Mouse (Mus musculus) left cerebral cortex, postnatal 4 days (tissue): ENCODE data around the gene Ficd. TPM values are rescaled to one million over a fixed set of nuclear protein-coding genes. Genes with fewer than 3 reads are reported as not detected.
A peak's percentile ranks its signal among the peaks of the same experiment; 100 is the strongest.

Experiments
- DNase-seq: peaks from one replicate; pipeline ENCODE4 v3.0.0-alpha.2; 2022
- intact Hi-C: fragments of 180-260 bp; cut with DNase I; formaldehyde crosslinking; loops from one replicate; pipeline ENCODE4 v1.15.1; 2025
- total RNA-seq, 2 experiments: library from RNA; stranded (reverse); gene quantifications; 2 replicates each; pipeline ENCODE4 v1.2.3; 2021

Ficd gene
- total RNA-seq, 2 experiments from 2014 or later = 5.7 to 7.8 TPM

- intact Hi-C loops = loop anchor here (10.0 kb wide), 1 partner anchor 253 kb away; no protein-coding TSS in a partner anchor
- DNase-seq = peak; percentile 61
These were observed 7.6 kb upstream of the Ficd start for GRCm38 (mm10) chr5:113728011-113728410.

GRCm38 (mm10) chr5:113728691-113729090 is 6.9 kb upstream of the Ficd start:
- intact Hi-C loops = loop anchor here (10.0 kb wide), 1 partner anchor 254 kb away; no protein-coding TSS in a partner anchor
- no peak for DNase-seq

GRCm38 (mm10) chr5:113730641-113731121 is 4.9 kb upstream of the Ficd start:
- intact Hi-C loops = no loop called here
- DNase-seq = no peak

GRCm38 (mm10) chr5:113731174-113731573 is 4.4 kb upstream of the Ficd start:
- intact Hi-C loops = no loop called here
- DNase-seq = no peak

- intact Hi-C loops = loop anchor here (2.0 kb wide), 1 partner anchor 365 kb away; no protein-coding TSS in a partner anchor
- peak; percentile 78 for DNase-seq
These were observed 3.4 kb upstream of the Ficd start for GRCm38 (mm10) chr5:113732182-113732581.

- intact Hi-C loops = no loop called here
- no peak for DNase-seq
These were observed 1.2 kb upstream of the Ficd start for GRCm38 (mm10) chr5:113734376-113734775.

GRCm38 (mm10) chr5:113735023-113735344 is 619 bp upstream of the Ficd start:
- intact Hi-C loops = no loop called here
- no peak for DNase-seq

- intact Hi-C loops = no loop called here
- no peak for DNase-seq
These were observed 505 bp downstream of the Ficd start for GRCm38 (mm10) chr5:113736113-113736502.

- DNase-seq = no peak
These were observed 1.0 kb downstream of the Ficd start for GRCm38 (mm10) chr5:113736522-113737164.

GRCm38 (mm10) chr5:113737607-113738237 is 2.1 kb downstream of the Ficd start:
- intact Hi-C loops = no loop called here
- DNase-seq = no peak

More at GRCm38 (mm10) chr5:113736522-113737164, 1.0 kb downstream of the Ficd start:
- intact Hi-C loops = no loop called here

GRCm38 (mm10) chr5:113747629-113748028 is 12.0 kb downstream of the Ficd start:
- DNase-seq = no peak
- intact Hi-C loops = no loop called here

- intact Hi-C loops = no loop called here
- peak; percentile 66 for DNase-seq
These were observed 13.1 kb downstream of the Ficd start for GRCm38 (mm10) chr5:113748556-113749331.

GRCm38 (mm10) chr5:113751521-113752157 is 16.0 kb downstream of the Ficd start:
- intact Hi-C loops = no loop called here
- no peak for DNase-seq

- intact Hi-C loops = no loop called here
- no peak for DNase-seq
These were observed 19.9 kb downstream of the Ficd start for GRCm38 (mm10) chr5:113755347-113756030.

- intact Hi-C loops = no loop called here
- DNase-seq = no peak
These were observed 26.0 kb downstream of the Ficd start for GRCm38 (mm10) chr5:113761585-113761984.

GRCm38 (mm10) chr5:113764426-113764825 is 28.8 kb downstream of the Ficd start:
- intact Hi-C loops = no loop called here

GRCm38 (mm10) chr5:113765641-113766526 is 30.3 kb downstream of the Ficd start:
- intact Hi-C loops = no loop called here
- no peak for DNase-seq

More at GRCm38 (mm10) chr5:113764426-113764825, 28.8 kb downstream of the Ficd start:
- no peak for DNase-seq

- intact Hi-C loops = no loop called here
These were observed 33.2 kb downstream of the Ficd start for GRCm38 (mm10) chr5:113768806-113769205.

More at GRCm38 (mm10) chr5:113768806-113769205, 33.2 kb downstream of the Ficd start:
- no peak for DNase-seq
